Mouse (Mus musculus) left cerebral cortex, adult 9 months (tissue): ENCODE measurements around the gene Foxm1.

Source experiments
- DNase-seq, 2 experiments: peaks; one replicate each; pipeline ENCODE4 v3.0.0; 2022; ENCODE audit warnings: low spot score in 2 of 2

Gene Foxm1

DNA sequence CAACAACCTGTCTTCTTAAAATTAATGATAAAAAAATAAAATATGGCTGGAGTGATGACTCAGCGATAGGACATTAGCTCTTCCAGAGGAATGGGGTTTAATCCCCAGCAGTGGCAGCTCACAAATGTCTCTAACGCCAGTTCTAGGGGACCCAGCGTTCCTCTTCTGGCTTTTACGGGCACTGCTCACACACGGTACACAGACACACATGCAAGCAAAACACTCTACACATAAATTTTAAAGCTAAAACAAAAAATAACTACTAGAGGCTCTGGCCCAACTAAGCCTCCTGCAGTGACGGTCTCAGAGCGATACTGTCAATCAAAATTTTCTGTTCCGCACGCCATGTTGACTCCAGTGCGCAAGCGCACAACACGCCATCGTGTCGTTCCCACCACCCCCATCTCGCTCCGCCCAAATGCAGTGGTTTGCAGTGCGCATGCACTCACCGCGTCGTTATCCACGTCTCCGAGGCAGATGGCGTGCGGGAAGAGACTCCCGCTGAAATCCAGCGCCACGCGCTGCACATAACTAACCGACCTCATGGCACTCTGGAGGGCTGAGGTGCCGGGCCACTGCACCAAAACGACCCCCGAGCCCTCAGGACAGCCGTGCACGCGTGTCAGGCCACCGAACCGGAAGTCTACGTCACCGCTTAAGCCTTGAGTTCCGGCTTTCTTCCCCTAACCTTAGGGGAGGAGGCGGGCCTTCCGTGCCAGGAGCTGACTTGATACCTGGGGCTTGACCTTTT is 61.7 kb downstream of the Foxm1 start, which contains the start of gene Itfg2:
TSS of gene Itfg2 (minus strand) at position 663 of the 751 bp plus-strand sequence.
- peak; percentile 90 to 97 for DNase-seq

GRCm38 (mm10) chr6:128425046-128425445 is 62.3 kb downstream of the Foxm1 start:
- no peak for DNase-seq
